Mouse (Mus musculus) layer of hippocampus, adult 18-20 months (tissue): ENCODE data around the gene U2af2. TPM values are rescaled to one million over a fixed set of nuclear protein-coding genes. Genes with fewer than 3 reads are reported as not detected.
"Not testable (repeated sequence)": the region's sequence is repeated elsewhere in the genome, so short reads cannot be mapped to it uniquely, and the experiment has no call there.

Source experiments
- DNase-seq, 2 experiments: peaks; one replicate each; pipeline ENCODE4 v3.0.0; 2022; ENCODE audit warnings: low spot score in 2 of 2
- total RNA-seq, 2 experiments: library from RNA; stranded (reverse); gene quantifications; 2 replicates each; pipeline ENCODE4 v1.2.3; 2021

The U2af2 gene
- total RNA-seq, 2 experiments from 2014 or later: 181 TPM

DNA sequence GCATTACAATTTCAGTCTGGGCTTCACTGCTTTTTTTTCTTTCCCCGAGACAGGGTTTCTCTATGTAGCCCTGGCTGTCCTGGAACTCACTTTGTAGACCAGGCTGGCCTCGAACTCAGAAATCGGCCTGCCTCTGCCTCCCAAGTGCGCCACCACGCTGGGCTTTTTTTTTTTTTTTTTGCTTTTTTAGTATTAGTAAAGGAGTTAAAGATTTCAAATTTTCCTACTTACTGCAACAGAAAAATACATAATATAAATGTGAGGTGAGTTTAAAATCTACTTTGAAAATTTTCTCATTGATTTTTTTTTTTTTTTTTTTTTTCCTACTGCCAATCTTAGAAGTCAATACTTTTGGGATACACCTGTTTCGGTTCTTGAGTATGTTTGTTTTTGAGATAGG lies 2.9 kb downstream of the U2af2 start:
- DNase-seq: no peak

DNA sequence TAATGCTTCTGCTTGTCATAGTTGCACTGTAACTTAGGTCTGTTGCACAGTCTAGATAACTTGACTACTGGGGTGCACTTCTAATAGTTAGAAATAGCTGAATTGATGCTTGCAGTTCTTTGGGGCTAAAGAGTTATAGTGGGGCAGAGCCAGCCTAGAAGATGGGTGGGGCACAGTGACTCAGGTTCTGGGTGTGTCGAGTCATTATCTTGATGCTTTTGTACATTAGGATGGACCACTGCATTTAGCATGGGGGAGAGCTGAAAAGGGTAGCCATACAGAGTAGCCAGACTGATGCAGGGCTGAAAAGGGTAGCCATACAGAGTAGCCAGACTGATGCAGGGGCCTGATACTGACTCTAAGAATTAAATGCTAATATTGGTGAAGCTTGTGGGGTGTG lies 11.6 kb downstream of the U2af2 start:
- no peak for DNase-seq

DNA sequence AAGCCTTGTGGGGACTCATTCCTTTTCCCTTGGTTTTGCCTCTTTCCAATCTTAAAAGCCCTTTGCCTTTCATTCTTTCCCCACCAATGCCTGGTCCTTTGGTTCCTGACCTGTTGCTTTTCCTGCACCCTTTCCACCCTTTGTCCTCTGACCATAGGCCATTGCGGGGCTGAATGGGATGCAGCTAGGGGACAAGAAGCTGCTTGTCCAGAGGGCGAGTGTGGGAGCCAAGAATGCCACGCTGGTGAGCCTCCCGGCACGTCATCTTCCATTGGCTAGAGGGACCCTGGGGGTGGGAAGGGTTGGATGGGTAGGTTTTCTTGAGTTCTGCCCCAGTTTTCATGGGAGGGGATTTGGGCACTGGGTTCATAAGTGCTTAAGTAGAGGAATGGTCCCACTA lies 13.0 kb downstream of the U2af2 start:
- no peak for DNase-seq

DNA sequence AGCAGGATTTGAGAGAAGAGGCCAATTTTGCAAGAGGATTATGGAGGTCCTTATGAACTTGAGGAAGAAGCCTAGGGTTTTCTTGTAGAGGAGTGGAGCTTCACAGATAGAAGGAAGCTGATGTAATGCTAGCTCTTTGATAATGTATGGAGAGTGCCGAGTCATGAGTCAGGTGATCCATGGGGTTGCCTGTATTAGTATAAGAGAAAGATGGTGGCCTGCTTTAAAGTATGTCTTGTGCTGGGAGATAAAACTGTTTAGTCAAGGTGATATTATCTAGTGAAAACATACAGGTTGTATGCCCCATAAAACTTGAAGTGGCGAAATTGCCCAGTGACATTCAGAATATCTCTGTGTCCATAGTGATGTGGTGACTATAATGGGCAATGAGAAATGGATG lies 15.0 kb downstream of the U2af2 start:
- DNase-seq: no peak

DNA sequence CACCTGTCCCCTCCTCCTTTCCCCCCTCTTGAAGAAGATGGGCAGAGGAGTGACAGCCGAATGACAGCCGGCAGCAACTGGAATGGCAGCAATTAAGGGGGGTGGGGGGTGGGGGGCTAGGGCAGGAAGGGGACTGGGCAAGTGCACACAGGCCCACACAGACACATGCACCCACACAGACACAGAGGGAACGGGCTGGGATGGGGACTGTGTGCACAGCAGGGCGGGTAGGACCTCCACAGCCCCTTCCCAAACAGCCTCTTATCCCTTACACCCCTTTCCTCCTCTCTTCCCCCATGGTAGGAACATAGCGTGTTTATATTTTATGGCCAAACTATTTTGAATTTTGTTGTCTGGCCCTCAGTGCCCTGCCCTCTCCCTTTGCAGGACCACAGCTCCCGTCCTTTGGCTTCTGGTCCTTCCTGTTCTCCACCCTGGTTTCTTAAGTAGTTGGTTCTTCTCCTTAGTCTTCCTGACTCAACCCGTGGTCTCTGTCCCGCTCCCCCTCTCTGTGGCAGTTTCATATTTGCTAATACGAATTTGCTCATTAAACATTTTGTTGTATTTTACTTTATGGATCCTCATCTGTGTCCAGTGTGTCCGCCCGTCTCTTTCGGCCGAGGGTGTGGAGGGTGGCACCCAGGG lies 17.5 kb downstream of the U2af2 start:
- DNase-seq: not testable (repeated sequence)

DNA sequence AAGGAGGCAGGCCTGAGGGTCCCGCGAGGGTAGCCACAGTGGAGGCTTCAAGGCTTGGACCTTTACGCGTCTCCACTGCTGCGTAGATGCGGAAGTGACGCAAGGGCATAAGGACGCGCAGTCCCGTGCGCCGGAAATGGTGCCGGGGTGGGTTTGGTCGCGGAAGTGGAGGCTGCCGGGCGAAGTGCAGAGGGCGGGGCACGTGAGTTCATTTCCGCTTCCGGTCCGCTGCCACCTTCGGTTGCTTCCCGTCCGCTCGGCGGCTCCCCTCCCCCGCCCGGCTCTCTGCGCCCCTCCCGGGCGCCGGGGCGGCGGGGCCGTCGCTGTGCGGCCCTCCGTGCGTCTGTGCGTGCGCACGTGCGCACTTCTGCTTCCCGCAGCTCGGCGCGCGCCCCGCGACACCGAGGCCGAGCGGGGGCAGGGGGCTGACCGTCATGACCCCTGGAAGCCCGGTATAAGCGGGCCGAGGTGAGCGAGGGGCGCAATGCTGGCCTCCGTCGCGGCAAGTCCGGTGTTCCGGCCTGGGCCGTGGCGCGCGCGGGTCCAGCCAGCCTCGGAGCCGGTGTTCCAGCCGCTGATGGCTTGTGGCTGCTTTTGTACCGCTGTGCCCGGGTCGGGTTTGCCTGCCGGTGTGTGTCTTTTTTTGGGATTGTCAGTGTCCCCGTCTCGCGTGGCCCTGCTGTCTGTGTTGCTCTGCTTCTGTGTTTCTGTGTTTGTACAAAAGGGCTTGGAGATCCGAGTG lies 18.2 kb downstream of the U2af2 start, which contains the start of gene Epn1:
Gene Epn1, plus strand, starts transcription at position 226 of the 742 bp plus-strand sequence.
- DNase-seq: peak; percentile 97

DNA sequence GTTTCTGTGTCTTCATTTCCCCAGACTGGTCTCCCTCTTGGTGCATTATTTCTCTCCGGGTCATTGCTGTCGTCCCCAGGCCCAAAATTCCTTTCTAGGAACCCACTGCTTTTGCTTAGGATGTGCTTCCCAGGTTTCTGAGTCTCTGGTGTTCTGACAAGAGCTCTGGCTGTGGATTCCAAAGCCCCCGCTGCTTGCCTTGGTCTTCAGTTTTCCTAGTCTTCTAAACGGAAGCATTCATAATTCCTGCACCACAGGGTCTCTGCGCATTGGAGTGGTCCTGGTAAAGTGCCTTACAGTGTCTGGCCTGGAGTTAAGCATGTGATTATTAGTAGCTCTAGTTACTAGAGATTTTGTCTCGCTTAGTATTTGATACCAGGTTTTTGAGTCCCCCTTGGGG lies 18.9 kb downstream of the U2af2 start:
- no peak for DNase-seq

DNA sequence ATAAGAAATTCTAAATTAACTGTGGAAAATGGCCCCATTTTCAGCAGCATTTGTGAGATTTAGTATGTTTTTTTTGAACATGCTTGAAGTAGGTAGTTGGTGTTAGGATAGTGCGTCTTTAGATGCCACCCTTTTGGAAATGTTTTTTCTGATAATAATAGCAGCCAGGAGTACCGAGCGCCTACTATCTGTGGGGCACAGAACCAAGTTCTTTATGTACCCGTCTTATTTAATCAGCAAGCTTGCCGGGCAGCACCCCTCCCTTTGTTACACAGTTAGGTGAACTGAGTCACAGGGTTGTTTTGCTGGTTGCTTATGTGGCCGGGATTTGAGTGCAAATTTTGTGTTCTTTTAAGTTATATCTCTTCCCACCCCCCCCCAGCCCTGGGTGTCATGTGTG lies 19.3 kb downstream of the U2af2 start:
- DNase-seq: peak in 1 of 2 experiments; percentile 50

DNA sequence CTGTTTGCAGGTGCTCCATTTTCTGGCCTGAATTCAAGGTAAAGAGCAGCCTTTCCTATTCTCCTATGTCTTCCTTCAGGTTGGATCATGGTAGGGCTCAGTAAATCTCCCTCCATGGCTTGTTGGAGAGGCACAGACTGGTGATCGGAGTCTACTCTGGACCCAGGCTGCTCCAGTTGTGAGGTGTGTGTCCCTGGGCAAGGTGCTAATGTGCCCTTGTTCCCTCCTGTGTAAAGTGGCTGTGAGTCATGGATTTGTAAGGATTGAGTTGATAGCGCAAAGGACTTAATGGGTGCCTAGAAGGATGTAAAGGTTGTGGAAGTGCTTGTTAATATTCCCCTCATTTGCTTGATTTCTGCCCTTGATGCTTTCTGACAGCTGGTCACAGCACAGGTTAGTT lies 20.0 kb downstream of the U2af2 start:
- DNase-seq: no peak

DNA sequence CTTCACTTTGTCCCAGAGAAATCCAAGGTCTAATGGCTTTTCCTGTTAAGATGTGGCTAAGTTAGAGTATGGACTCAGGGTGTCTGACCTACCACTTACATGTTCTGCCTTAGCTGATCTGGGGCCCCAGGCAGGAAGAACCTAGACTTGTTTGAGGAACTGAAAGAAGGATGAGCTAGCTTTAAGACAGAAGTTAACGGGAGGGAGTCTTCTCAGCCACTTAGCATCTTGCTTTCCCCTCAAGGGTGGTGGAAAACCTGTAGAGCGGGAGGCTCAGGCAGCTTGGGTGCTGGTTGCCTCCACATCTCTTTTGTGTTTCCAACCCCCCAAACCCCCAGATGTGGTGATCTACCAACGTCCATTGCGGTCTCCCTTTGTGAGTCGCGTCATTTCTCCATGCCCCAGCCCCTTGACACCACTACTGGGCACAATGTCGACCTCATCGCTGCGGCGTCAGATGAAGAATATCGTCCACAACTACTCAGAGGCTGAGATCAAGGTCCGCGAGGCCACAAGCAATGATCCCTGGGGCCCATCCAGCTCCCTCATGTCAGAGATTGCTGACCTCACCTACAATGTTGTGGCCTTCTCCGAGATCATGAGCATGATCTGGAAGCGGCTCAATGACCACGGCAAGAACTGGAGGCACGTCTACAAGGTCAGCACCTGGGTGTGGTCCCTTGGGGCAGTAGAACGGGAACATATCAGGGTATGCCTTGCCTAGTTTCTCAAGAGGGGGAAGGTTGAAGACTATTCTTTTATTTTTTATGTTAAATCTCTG lies 21.6 kb downstream of the U2af2 start:
- DNase-seq: no peak

DNA sequence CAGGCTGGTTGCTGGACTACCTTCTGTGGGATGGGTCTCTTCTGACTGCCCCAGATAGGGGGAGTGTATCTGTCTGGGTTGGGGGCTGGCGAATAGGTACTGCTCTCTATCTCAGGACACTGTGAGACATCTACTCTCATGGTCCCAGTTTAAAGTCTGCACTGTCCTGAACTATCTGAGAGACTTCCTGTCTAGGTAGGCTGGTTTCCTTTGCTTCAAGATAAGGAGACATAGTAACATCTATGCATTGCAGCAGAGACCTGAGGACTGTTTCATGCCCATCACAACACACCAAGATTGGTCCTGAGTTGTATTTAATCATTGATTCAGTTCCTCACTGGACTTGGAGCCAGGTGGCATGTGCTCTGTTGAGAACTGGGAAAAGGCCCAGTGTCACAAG lies 23.6 kb downstream of the U2af2 start:
- DNase-seq: no peak

DNA sequence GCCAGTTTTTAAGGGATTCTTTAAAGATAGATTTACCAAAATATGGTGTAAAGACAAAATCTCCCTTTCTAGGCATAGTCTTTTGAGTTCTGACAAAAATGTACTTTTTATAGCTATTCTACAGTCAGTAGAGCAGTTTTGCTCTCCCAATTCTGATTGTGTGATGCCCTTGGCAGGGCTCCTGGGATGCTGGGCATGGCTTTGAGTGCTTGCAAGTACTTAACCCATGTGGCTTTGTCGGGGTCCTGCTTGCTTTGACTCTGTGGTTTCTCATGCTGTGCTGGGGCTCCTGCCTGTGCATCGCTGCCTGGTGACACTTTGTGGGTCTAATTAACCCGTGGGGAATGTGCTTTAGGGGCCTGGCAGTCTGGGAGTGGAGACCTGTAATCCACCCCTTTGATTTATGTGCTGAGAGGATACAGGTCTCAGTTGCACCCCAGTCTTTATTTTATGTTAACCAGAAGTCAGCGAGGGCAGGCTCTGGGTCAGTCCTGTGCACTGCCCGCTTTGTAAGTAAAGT lies 25.0 kb downstream of the U2af2 start:
- DNase-seq: no peak

DNA sequence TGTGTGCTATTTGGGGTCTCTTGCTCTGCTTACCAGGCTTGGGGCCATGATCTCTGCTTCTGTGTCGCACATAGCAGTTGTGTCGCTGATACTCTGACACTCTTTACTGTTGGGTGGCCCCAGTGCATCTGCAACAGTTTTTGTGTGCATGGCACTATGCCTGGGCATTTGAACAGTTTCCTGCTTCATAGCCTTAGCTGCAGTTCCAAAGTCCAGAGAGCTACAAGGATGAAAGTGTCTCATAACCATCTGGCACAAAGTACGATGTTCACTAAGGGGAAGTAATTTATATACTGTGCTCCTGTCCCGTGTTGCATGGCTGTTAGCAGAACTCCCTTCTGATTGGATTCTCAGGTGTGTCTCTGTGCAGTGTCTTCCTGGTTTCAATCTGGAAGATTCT lies 25.9 kb downstream of the U2af2 start:
- DNase-seq: no peak

DNA sequence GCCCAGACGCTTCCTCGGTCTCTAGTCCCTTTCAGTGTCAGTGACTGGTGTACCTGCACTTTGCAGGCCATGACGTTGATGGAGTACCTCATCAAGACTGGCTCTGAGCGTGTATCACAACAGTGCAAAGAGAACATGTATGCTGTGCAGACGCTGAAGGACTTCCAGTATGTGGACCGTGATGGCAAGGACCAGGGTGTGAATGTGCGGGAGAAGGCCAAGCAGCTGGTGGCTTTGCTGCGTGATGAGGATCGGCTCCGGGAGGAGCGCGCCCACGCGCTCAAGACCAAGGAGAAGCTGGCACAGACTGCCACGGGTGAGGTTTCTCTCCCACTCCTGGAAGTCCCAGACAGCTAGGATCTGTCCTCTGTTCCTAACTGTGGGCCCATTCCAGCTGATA lies 27.9 kb downstream of the U2af2 start:
- no peak for DNase-seq

DNA sequence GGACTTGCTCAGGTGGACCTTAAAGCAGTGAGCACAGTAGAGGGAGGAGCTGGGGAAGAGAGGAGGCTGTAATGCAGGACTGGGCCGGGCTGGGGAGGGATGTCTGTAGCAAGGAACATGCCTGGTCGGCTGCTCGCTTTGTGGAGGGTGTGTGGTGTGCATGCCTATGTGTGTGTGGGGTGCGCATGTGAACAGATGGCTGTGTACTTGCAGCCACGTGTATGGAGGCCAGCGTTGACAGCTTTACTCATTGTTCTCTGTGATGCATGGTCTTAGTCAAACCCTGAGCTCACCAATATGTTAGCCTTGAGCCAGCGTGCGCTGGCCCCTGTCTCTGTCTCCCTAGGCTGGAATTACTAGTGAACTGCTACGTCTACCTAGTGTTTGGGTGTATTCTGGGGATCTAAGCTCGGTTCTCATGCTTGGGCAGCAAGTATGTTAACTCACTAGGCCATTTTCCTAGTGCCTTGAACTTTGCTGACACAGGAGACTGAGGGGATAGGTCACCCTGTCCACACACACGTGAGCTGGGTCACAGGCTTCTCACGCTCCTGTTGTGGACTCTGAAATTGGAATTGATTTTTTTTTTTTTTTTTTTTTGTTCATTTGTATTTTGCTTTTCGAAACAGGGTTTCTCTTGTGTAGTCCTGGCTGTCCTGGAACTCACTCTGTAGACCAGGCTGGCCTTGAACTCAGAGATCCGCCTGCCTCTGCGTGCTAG lies 29.2 kb downstream of the U2af2 start:
- peak; percentile 45 to 76 for DNase-seq

DNA sequence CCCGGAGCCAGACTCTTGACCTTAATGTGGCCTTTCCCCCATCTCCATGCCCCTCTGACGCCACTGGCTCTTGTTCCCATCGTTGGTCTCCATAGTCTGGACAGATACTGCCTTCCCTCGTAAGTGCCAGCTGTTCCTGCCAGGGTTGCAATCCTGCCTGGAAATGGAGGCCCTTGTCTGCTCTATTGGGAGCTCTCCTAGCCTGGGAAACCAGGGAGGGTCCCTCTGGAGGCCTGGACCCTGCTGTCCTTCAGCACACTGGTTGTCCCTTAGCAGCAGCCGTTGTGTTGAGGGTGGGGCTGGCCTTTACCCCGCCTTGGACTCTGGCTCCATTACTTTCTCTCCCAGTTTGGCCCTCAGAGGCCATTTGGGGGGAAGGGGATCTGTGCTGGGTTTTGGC lies 30.4 kb downstream of the U2af2 start:
- DNase-seq: no peak

DNA sequence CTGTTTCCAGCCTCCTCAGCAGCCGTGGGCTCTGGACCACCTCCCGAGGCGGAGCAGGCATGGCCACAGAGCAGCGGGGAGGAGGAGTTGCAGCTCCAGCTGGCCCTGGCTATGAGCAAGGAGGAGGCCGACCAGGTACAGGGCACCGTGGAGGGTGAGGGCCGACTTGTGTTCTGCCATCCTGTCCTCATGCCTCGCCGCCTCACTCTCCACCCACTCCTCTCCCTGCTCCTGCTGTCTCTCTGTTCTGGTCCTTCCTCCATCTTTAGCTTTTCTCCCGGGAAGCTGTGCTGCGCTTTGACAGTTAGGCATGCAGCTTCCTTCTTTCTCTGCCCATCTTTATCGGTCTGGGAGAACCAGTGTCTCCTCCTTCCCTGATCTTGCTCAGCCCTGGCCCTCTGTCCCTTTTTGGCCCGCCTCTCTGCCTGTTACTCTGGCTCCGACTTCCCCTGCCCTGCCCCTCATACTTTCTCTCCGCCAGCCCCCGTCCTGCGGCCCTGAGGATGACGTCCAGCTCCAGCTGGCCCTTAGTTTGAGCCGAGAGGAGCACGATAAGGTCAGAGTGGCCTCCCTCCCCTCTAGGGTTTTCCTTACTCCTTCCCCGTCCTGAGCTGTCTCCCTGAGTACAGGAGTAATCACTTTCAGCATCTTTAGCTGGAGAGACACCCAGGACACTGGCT lies 31.0 kb downstream of the U2af2 start:
- DNase-seq: peak in 1 of 2 experiments; percentile 60

DNA sequence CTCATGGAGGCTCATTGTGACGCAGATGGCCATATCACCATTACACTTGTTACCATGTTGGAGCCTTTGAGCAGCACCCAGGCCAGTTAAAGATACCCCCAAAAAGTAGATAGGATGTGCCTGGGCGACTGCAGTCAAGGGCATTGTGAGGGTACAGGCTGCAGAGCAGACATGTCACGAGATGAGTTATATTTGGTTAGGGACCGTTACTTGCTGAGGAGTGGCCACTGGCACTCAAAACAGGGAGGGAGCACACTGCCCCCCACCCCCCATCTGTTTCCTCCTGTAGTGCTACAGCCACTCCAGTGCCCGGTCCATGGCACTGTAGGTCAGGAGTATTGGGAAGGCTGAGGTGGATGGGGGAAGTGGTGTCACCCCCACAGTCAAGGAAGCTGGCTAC lies 36.8 kb downstream of the U2af2 start:
- no peak for DNase-seq

DNA sequence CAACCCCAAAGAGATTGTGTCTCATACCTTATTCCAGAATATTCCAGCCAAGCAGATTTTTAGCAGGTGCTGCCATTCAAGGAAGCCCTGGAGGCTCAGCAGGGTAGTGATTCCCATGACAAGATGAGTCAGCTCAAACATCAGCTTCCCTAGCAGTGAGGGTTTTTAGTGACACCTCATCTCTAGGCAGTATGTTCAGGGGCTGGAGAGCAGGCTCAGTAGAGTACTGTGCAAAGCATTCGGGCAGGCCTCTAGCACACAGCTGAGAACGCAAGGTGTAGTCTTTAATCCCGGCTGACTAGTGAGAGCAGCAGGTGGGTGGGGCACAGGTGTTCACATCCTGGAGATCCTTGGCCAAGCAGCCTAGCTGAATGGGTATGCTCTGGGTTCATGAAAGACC lies 37.9 kb downstream of the U2af2 start:
- DNase-seq: no peak

DNA sequence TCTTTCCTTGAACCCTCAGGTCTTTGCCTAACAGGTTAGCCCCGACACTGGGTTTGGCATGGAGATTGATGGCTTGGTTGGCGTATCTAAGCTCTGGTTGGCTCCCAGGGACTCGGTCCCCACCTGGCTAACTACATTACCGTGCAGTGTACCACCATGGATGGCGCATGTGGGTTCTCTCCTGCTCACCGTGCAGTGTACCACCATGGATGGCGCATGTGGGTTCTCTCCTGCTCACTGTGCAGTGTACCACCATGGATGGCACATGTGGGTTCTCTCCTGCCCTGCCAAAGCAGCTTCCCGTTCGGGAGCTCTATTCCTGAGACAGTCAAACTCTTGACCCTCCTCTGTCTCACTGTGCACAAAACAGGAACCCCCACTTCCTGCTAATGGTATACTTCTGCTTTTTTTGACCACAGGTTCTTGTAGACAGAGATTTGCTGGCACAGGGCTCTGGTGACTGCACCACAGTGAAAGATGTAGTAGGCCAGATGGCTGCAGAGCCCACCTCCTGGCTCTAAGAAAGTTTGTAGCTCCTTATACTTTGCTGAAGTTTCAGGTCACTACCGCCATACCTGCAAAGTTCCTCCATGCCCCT lies 39.2 kb downstream of the U2af2 start:
- no peak for DNase-seq
